8 mouse cellular contexts compared by ENCODE assay signal in the genomic region with DNA sequence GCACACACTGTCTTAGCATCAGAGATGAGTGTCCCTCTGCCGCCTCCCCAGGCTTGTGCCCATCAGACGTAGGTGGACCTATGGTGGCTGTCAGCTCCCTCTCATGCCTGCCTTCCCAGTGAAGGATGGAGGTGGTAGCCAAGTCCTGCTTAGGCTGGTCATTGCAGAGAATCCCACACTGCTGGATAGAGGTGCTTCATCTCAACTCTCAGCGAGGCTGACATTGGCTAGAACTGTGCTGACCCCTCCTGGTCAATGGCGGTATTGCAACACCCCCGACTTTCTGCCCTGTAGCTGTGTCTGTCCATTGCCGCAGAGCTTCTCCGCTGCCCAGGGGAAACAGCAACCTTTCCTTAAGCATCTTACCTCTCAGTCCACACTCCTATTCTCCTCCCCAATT. TPM values are rescaled to one million over a fixed set of nuclear protein-coding genes. Genes with fewer than 3 reads are reported as not detected.
DNase-seq lines count a peak whose midpoint lies in the region; ATAC-seq lines count a peak whose summit lies in the region.

No protein-coding gene starts in this region.

- H3K4me3 ChIP-seq in intestine, embryonic 16.5 days (ENCODE audit: low read length): no peak overlapping the region
- no peak overlapping the region for H3K4me3 ChIP-seq in midbrain, embryonic 13.5 days (replicated peaks)

- no peaks in the 10 kb centered on the region for H3K36me3 ChIP-seq in intestine, embryonic 16.5 days (ENCODE audit: control insufficient read depth, insufficient read depth, low read length)
- H3K36me3 ChIP-seq in midbrain, embryonic 13.5 days: no peaks in the 10 kb centered on the region

- H3K4me2 ChIP-seq in intestine, embryonic 16.5 days (ENCODE audit: low read depth, low read length): no peak overlapping the region
- no peak overlapping the region for H3K4me2 ChIP-seq in midbrain, embryonic 13.5 days (replicated peaks)

- H3K4me1 ChIP-seq in intestine, embryonic 16.5 days (ENCODE audit: control insufficient read depth, insufficient read depth, low read length): no peaks in the 10 kb centered on the region
- H3K4me1 ChIP-seq in midbrain, embryonic 13.5 days (replicated peaks): peaks cover 16% of the 10 kb centered on the region

- no peak overlapping the region; the same call in 1 of the 2 replicates for H3K9ac ChIP-seq in intestine, embryonic 16.5 days (ENCODE audit: low read depth, low read length)
- H3K9ac ChIP-seq in midbrain, embryonic 13.5 days (replicated peaks): no peak overlapping the region

- no peaks in the 10 kb centered on the region for H3K9me3 ChIP-seq in intestine, embryonic 16.5 days (ENCODE audit: control insufficient read depth, low read length)
- no peaks in the 10 kb centered on the region for H3K9me3 ChIP-seq in midbrain, embryonic 13.5 days

- DNase-seq in adrenal gland, adult (ENCODE audit: inconsistent age in 2 of 2, low spot score in 1 of 2): peak; percentile 91 to 98
- peak; percentile 87 for DNase-seq in gastrocnemius, postnatal 14 days
- peak; percentile 88 to 93 for DNase-seq in left cerebral cortex, postnatal 36 days (ENCODE audit: low spot score in 2 of 2)
- peak; percentile 74 for DNase-seq in skeletal muscle tissue, adult 2 months (ENCODE audit: low read depth, low spot score)

- intact Hi-C loops in gastrocnemius, postnatal 14 days (cut with DNase I; ENCODE audit: low total_unique reads): loop anchor here (1.0 kb wide), 1 partner anchor 128 kb away; no protein-coding TSS in a partner anchor
- intact Hi-C loops in left cerebral cortex, postnatal 36 days (cut with DNase I): loop anchor here (1.0 to 10.0 kb wide), 5 partner anchors 50 to 392 kb away; partner anchors contain the start of genes Adgrb2 and Tmem39b

- H3K27ac ChIP-seq in intestine, embryonic 16.5 days (ENCODE audit: low read length): no peak overlapping the region
- H3K27ac ChIP-seq in midbrain, embryonic 13.5 days: no peak overlapping the region

- WGBS in intestine, embryonic 16.5 days: 16% methylated on average over 7 of the region's 7 CpGs
- 11% methylated on average over 7 of the region's 7 CpGs for WGBS in midbrain, embryonic 13.5 days

- ATAC-seq in common myeloid progenitor, adult 5-6 weeks (replicated peaks; ENCODE audit: low read depth, poor library complexity, severe bottlenecking): peak; percentile 93
- peak; percentile 58; the same call in 1 of the 2 replicates for ATAC-seq in intestine, embryonic 16.5 days
- ATAC-seq in midbrain, embryonic 13.5 days: peak; percentile 79
- no peak for ATAC-seq in activated CD4-positive, CD25-positive, alpha-beta regulatory T cell, adult 4 months

- no peaks in the 10 kb centered on the region for H3K27me3 ChIP-seq in intestine, embryonic 16.5 days (replicated peaks; ENCODE audit: control insufficient read depth, insufficient read depth, low read length)
- H3K27me3 ChIP-seq in midbrain, embryonic 13.5 days: peaks cover 27% of the 10 kb centered on the region

RNA-seq across cellular contexts. Expression of gene Pef1, which starts 15.1 kb away (rescaled TPM):
- total RNA-seq in common myeloid progenitor, adult 5-6 weeks (2017): 14.0 and 14.9 TPM in 2 replicates
- 10 to 100 TPM; 27.6 to 30.8 TPM for total RNA-seq in gastrocnemius, postnatal 14 days (2021)
- polyA plus RNA-seq in intestine, embryonic 16.5 days (2015; fragmentation: Nextera tagmentation; extraction: Ambion mirVana): 81.6 and 81.7 TPM in 2 replicates
- total RNA-seq in left cerebral cortex, postnatal 36 days (2021): 10 to 100 TPM; 66.4 to 74.5 TPM
- polyA plus RNA-seq in midbrain, embryonic 13.5 days (2015; fragmentation: Nextera tagmentation; extraction: Ambion mirVana): 65.3 and 72.0 TPM in 2 replicates
- polyA plus RNA-seq in activated CD4-positive, CD25-positive, alpha-beta regulatory T cell, adult 4 months (2017; shearing (Covaris generic)): 10 to 100 TPM; 28.6 to 41.4 TPM

RNA-seq across cellular contexts. Expression of gene Col16a1, which starts 39.7 kb away (rescaled TPM):
- total RNA-seq in common myeloid progenitor, adult 5-6 weeks (2017): 4.6 and 4.8 TPM in 2 replicates
- total RNA-seq in gastrocnemius, postnatal 14 days (2021): 10 to 100 TPM; 37.9 to 46.5 TPM
- polyA plus RNA-seq in intestine, embryonic 16.5 days (2015; fragmentation: Nextera tagmentation; extraction: Ambion mirVana): 36.3 and 45.1 TPM in 2 replicates
- total RNA-seq in left cerebral cortex, postnatal 36 days (2021): 10 to 100 TPM; 15.9 to 21.4 TPM
- polyA plus RNA-seq in midbrain, embryonic 13.5 days (2015; fragmentation: Nextera tagmentation; extraction: Ambion mirVana): 2.9 and 3.4 TPM in 2 replicates
- not detected for polyA plus RNA-seq in activated CD4-positive, CD25-positive, alpha-beta regulatory T cell, adult 4 months (2017; shearing (Covaris generic))

RNA-seq across cellular contexts. Expression of gene Hcrtr1, which starts 51.9 kb away (rescaled TPM):
- total RNA-seq in common myeloid progenitor, adult 5-6 weeks (2017): not detected in 2 replicates
- not detected for total RNA-seq in gastrocnemius, postnatal 14 days (2021)
- polyA plus RNA-seq in intestine, embryonic 16.5 days (2015; fragmentation: Nextera tagmentation; extraction: Ambion mirVana): 0.22 and 0.34 TPM in 2 replicates
- 1 to 10 TPM; 2.0 to 2.4 TPM for total RNA-seq in left cerebral cortex, postnatal 36 days (2021)
- polyA plus RNA-seq in midbrain, embryonic 13.5 days (2015; fragmentation: Nextera tagmentation; extraction: Ambion mirVana): 0.41 and 0.94 TPM in 2 replicates
- polyA plus RNA-seq in activated CD4-positive, CD25-positive, alpha-beta regulatory T cell, adult 4 months (2017; shearing (Covaris generic)): not detected
